In the genomic region with DNA sequence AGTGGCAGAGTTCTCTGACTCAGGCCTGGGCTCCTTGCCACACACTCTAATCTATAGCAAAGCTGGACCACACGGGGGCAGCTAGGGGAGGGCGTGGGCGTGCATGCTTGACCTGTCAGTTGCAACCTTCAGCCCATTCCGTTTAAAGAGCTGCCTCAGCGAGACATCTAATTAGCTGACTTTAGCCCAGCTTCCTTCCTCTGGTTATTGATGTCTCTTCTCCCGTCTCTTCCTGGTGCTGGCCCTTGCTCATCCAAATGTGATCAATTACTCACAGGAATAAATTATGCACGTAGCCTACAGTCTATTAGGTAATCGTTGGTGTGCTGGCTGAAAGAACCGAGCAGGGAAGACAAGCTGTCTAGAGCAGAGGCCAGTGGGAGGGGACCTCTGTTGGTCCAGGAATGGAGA, we compare ENCODE assay signal across 9 mouse cellular contexts.
DNase-seq lines count a peak whose midpoint lies in the region; ATAC-seq and TF ChIP-seq lines count a peak whose summit lies in the region.
"Had no signal": no experiment of that assay in that cellular context is flagged by ENCODE, and none has a peak within 500 bp of the region (broad histone marks: within the 10 kb centered on the region; RNA-seq: fewer than 3 reads in every experiment).

No protein-coding gene starts in this region.

- no peaks in the 10 kb centered on the region for H3K36me3 ChIP-seq in kidney, embryonic 15.5 days

- peak; percentile 16; the same call in 1 of the 2 replicates for TF ChIP-seq CTCF in brain, embryonic 14.5 days (IDR thresholded peaks at IDR 0.05; ENCODE audit: borderline replicate concordance, extremely low read depth, insufficient read depth, insufficient read length)

- ATAC-seq in kidney, embryonic 15.5 days (replicated peaks; ENCODE audit: low FRiP score): no peak
- ATAC-seq in megakaryocyte, adult 5-6 weeks (ENCODE audit: poor library complexity, severe bottlenecking): peak; percentile 44; the same call in 1 of the 2 replicates
- ATAC-seq in CD4-positive, CD25-positive, alpha-beta regulatory T cell, adult 4 months: no peak

- 3% methylated on average over 9 of the region's 9 CpGs for WGBS in kidney, embryonic 15.5 days

- peaks cover 21% of the 10 kb centered on the region for H3K4me1 ChIP-seq in kidney, embryonic 15.5 days

- no peaks in the 10 kb centered on the region for H3K9me3 ChIP-seq in kidney, embryonic 15.5 days (replicated peaks)

- no peak overlapping the region for H3K9ac ChIP-seq in kidney, embryonic 15.5 days

- H3K27me3 ChIP-seq in kidney, embryonic 15.5 days: peaks cover 44% of the 10 kb centered on the region

- H3K4me2 ChIP-seq in kidney, embryonic 15.5 days: no peak overlapping the region

- DNase-seq in kidney, postnatal 10 days: peak; percentile 67
- peak; percentile 70 for DNase-seq in NIH3T3 (ENCODE audit: low read depth)
- peak; percentile 60 for DNase-seq in brain, embryonic 14.5 days (ENCODE audit: low read depth)
- DNase-seq in right cerebral cortex, adult 18-20 months: no peak
- no peak for DNase-seq in heart, adult 8-10 months (ENCODE audit: low spot score)

- no peak overlapping the region for H3K27ac ChIP-seq in kidney, embryonic 15.5 days
- H3K27ac ChIP-seq: layer of hippocampus, adult 2 months had no signal

- H3K4me3 ChIP-seq in kidney, embryonic 15.5 days (replicated peaks): no peak overlapping the region
- H3K4me3 ChIP-seq: layer of hippocampus, adult 2 months had no signal

- TF ChIP-seq POLR2A in brain, embryonic 14.5 days (IDR thresholded peaks at IDR 0.05; ENCODE audit: borderline replicate concordance, extremely low read depth, insufficient read depth, insufficient read length, poor library complexity, severe bottlenecking): no peak

Comparison
In these comparisons a context has a peak if more than half of its experiments do, and no peak if none do; other contexts are left out.
1. DNase-seq: peak in kidney, postnatal 10 days (single experiment), NIH3T3 (single experiment) and brain, embryonic 14.5 days (single experiment); none in right cerebral cortex, adult 18-20 months (single experiment) and heart, adult 8-10 months (single experiment).